Mouse (Mus musculus) myocyte (in vitro differentiated cells): ENCODE results near the gene Zscan2.

ENCODE experiments used
- E2F4 ChIP-seq: IDR thresholded peaks from one replicate; pipeline ENCODE4 v1.6.1; 2011; ENCODE audit warnings: mild to moderate bottlenecking, control low read depth, moderate library complexity; ENCODE audit not compliant: insufficient read depth
- MYOD1 ChIP-seq, 3 experiments: IDR thresholded peaks; one replicate each; pipeline ENCODE4 v1.6.1; 2011; ENCODE audit warnings: control low read depth in 2 of 3, low read depth in 2 of 3, mild to moderate bottlenecking in 2 of 3, moderate library complexity in 1 of 3; ENCODE audit not compliant: insufficient read length in 2 of 3, control insufficient read depth in 1 of 3
- POLR2A ChIP-seq: IDR thresholded peaks from one replicate; pipeline ENCODE4 v1.6.1; 2011; ENCODE audit warnings: low read depth, mild to moderate bottlenecking, control low read depth, moderate library complexity; ENCODE audit not compliant: insufficient read length
- SRF ChIP-seq: IDR thresholded peaks from one replicate; pipeline ENCODE4 v1.6.1; 2011; ENCODE audit warnings: low read depth; ENCODE audit not compliant: control insufficient read depth, insufficient read length

DNA sequence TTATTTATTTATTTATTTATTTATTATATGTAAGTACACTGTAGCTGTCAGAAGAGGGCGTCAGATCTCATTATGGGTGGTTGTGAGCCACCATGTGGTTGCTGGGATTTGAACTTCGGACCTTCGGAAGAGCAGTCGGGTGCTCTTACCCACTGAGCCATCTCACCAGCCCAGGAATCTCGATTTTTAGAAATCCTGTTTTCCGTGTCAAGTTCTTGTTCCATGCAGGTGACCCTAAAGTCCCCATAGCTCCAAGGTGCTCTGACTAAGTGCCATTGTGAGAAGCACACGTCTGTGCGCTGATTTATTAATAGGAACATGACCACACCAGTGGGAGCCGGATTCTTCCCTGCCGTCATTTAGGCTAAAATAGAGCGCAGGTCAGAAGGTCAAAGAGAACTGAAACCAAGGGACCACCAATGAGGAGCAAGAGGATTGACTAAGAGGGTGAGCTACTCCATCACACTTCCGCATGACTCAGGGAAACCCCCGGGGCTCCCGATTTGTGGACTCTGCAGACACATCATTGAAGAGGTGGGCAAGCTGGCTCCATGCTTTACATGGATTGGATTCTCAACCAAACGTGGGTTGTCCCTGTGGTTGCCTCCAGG is 30.4 kb upstream of the Zscan2 start:
- no peak for TF ChIP-seq POLR2A
- no peak for TF ChIP-seq SRF
- TF ChIP-seq MYOD1 (IDR thresholded peaks at IDR 0.05; ENCODE audit: control insufficient read depth in 1 of 3, insufficient read length in 2 of 3, low read depth in 2 of 3), result no peak
- TF ChIP-seq E2F4, result no peak
